Mouse (Mus musculus): Measurements from ENCODE around the gene Pebp1.
A peak's percentile ranks its signal among the peaks of the same experiment; 100 is the strongest.

DNA sequence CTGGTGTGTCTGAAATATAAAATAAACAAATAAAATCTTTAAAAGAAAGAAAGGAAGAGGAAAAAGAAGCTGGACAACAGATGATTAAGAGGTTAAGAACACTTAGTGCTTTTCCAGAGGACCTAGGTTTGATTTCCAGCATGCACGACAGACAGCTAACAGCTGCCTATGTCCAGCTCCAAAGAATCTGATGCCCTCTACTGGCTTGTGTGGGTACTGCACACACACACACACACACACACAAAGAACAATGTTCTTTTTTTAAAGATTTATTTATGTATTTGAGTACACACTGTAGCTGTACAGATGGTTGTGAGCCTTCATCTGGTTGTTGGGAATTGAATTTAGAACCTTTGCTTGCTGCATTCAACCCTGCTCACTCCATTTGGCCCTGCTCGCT is 2.7 kb upstream of the Pebp1 start:
- TF ChIP-seq CTCF (conservative IDR thresholded peaks at IDR 0.05; ENCODE audit: low read length): peak; percentile 83
- TF ChIP-seq POU5F1 (IDR thresholded peaks at IDR 0.05; ENCODE audit: borderline replicate concordance, low read length): no peak
- no peak for TF ChIP-seq NANOG (IDR thresholded peaks at IDR 0.05; ENCODE audit: borderline replicate concordance, low read length)
